Mouse (Mus musculus): ENCODE data around the gene Ribc2. TPM values are rescaled to one million over a fixed set of nuclear protein-coding genes. Genes with fewer than 3 reads are reported as not detected.

The Ribc2 gene
- total and polyA plus RNA-seq, 3 experiments, result not detected

GRCm38 (mm10) chr15:85179528-85180180, 47.8 kb downstream of the Ribc2 start:
- DNase-seq, result no peak

- no peak for DNase-seq
Measured at GRCm38 (mm10) chr15:85180368-85180767, 48.5 kb downstream of the Ribc2 start.

GRCm38 (mm10) chr15:85182063-85182462, 50.2 kb downstream of the Ribc2 start:
- DNase-seq, result no peak

GRCm38 (mm10) chr15:85186916-85187315, 55.0 kb downstream of the Ribc2 start:
- DNase-seq, result no peak

GRCm38 (mm10) chr15:85188167-85188778, 56.4 kb downstream of the Ribc2 start:
- DNase-seq, result no peak

Other genes starting within 250 kb of the Ribc2 start
- gene Gm29666, start 212.0 kb upstream of the Ribc2 start, total RNA-seq (2021), result under 1 TPM; 0.14 to 0.17 TPM
- 0.10 and 0.15 TPM in 2 replicates for gene Gm29666, start 212.0 kb upstream of the Ribc2 start, polyA plus RNA-seq (2012; rRNA removed)
- gene Nup50, start 208.7 kb upstream of the Ribc2 start, total RNA-seq (2021), result 10 to 100 TPM; 31.8 to 44.1 TPM
- 6.0 and 6.6 TPM in 2 replicates for gene Nup50, start 208.7 kb upstream of the Ribc2 start, polyA plus RNA-seq (2012; rRNA removed)
- 10 to 100 TPM; 24.1 to 41.5 TPM for gene 5031439G07Rik, start 143.5 kb upstream of the Ribc2 start, total RNA-seq (2021)
- 17.7 and 18.2 TPM in 2 replicates for gene 5031439G07Rik, start 143.5 kb upstream of the Ribc2 start, polyA plus RNA-seq (2012; rRNA removed)
- gene Upk3a, start 114.9 kb upstream of the Ribc2 start, total RNA-seq (2021), result not detected
- not detected in 2 replicates for gene Upk3a, start 114.9 kb upstream of the Ribc2 start, polyA plus RNA-seq (2012; rRNA removed)
- 10 to 100 TPM in 1 of 2 experiments, 1 to 10 TPM in 1; 6.0 to 12.4 TPM for gene Fam118a, start 103.1 kb upstream of the Ribc2 start, total RNA-seq (2021)
- 2.4 and 3.0 TPM in 2 replicates for gene Fam118a, start 103.1 kb upstream of the Ribc2 start, polyA plus RNA-seq (2012; rRNA removed)
- gene Smc1b, start 114 bp upstream of the Ribc2 start, total RNA-seq (2021), result not detected
- gene Smc1b, start 114 bp upstream of the Ribc2 start, polyA plus RNA-seq (2012; rRNA removed), result 0.02 TPM in 1 of 2 replicates, not detected in the other
- gene Fbln1, start 73.9 kb downstream of the Ribc2 start, total RNA-seq (2021), result 10 to 100 TPM; 34.0 to 38.5 TPM
- 37.6 and 42.1 TPM in 2 replicates for gene Fbln1, start 73.9 kb downstream of the Ribc2 start, polyA plus RNA-seq (2012; rRNA removed)
- gene Atxn10, start 204.2 kb downstream of the Ribc2 start, total RNA-seq (2021), result 100 to 1,000 TPM; 127 to 130 TPM
- gene Atxn10, start 204.2 kb downstream of the Ribc2 start, polyA plus RNA-seq (2012; rRNA removed), result 202 and 215 TPM in 2 replicates